Mouse (Mus musculus) lung, postnatal 0 days (tissue): Measurements from ENCODE around the gene Trpv4.

ENCODE experiments used
- CTCF ChIP-seq: IDR thresholded peaks from 2 replicates; pipeline ENCODE4 v1.5.1; 2016; ENCODE audit warnings: antibody characterized with exemption, mild to moderate bottlenecking
- EP300 ChIP-seq: IDR thresholded peaks from 2 replicates; pipeline ENCODE4 v1.6.1; 2016; ENCODE audit warnings: antibody characterized with exemption, mild to moderate bottlenecking, control low read depth

- no peak for TF ChIP-seq CTCF
- TF ChIP-seq EP300, result no peak
These were observed 27.8 kb upstream of the Trpv4 start for GRCm38 (mm10) chr5:114685986-114686385.
